Mouse (Mus musculus): ENCODE results near the gene Gba.

Gba gene

DNA sequence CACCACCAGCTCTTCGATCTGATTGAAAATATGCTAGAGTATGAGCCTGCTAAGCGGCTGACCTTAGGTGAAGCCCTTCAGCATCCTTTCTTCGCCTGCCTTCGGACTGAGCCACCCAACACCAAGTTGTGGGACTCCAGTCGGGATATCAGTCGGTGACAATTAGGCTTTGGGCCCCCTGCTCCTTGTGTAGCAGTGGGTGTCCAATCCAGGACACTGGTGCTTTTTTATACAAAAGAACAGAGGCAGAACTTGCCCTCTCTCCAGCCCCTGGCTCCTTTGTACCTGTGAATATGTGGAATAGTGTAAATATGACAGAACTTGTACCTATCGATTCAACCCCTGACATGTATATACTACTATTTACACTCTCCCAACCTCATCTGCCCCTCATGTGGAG, 26.3 kb upstream of the Gba start:
- Histone ChIP-seq H3K36me3 (ENCODE audit: control insufficient read depth, insufficient read depth, low read length, poor library complexity, severe bottlenecking) (peaks cover 27% of the 10 kb centered on the region), H3K27me3 (ENCODE audit: control insufficient read depth, insufficient read depth, low read length, poor library complexity, severe bottlenecking) (no peaks in the 10 kb centered on the region)
- DNase-seq (ENCODE audit: low read depth, low spot score): no peak

DNA sequence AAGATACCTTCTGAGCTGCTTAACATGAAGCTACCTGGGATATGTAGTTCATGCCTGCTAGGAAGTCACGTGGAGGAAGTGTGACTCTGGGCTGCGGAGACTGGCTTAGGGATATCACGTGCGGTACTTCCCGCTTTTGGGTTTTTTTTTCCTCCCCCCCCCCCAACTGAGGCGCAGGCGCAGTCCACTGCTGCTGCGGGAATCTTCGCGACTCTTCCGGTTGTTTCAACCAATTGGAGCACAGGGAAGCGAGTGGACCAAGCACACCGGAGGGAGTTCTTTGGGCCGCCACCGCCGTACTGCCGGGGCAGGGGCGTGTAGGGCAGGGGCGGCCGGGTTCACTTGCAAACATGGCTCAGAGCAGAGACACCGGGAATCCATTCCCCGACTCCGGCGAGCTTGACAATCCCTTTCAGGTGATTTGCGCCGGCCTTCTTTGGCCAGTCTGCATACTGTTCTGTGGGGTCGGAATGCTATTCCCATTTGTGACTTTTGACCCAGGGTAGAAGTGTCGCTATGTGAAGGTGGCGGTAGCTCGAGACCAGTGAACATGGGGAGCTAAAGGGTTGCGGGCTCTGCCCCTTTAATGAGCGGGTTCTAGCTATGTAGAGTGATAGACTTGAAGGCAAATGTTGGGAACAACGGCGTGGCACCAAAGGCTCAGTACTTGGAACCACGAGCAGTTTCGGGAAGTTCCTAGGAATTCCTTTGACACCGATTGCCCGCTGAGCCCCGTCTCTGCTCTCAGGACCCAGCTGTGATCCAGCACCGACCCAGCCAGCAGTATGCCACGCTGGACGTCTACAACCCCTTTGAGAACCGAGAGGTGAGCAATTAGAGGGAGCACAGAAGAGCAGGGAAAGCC, 25.3 kb upstream of the Gba start, which contains the start of gene Scamp3:
Gene Scamp3 (plus strand): TSS at position 232 of the 865 bp plus-strand sequence.
- peaks cover 27% of the 10 kb centered on the region for H3K36me3 ChIP-seq (ENCODE audit: control insufficient read depth, insufficient read depth, low read length, poor library complexity, severe bottlenecking)
- DNase-seq (ENCODE audit: low read depth, low spot score): peak; percentile 97
- no peaks in the 10 kb centered on the region for H3K27me3 ChIP-seq (ENCODE audit: control insufficient read depth, insufficient read depth, low read length, poor library complexity, severe bottlenecking)

DNA sequence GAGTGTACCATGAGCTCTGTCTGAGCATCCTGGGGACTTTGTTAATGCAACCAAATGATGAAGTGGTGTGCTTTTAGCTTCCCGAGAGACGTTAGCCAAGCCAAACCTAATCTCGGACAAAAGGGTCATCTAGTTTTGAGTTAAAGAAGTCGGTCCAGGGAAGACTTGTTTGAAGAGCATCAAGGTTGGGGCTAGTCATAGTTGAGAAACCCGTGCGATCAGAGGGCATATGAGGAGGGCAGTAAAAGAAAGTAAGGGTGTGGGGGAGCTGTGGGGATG, 24.7 kb upstream of the Gba start:
- Histone ChIP-seq H3K27me3 (ENCODE audit: control insufficient read depth, insufficient read depth, low read length, poor library complexity, severe bottlenecking) (no peaks in the 10 kb centered on the region), H3K36me3 (ENCODE audit: control insufficient read depth, insufficient read depth, low read length, poor library complexity, severe bottlenecking) (peaks cover 24% of the 10 kb centered on the region)
- DNase-seq (ENCODE audit: low read depth, low spot score): no peak

DNA sequence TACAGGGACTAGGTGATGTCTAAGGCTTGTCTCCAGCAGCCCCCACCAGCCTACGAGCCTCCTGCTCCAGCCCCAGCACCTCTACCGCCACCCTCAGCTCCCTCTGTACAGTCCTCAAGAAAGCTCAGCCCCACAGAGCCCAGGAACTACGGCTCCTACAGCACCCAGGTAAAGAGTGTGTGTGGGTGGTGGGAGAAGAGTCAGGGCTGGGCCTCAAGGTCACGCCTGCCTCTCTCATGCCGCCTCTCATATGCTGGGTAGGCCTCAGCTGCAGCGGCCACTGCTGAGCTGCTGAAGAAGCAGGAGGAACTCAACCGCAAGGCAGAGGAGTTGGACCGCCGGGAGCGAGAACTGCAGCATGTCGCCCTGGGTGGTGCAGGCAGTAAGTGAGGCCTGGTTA, 23.7 kb upstream of the Gba start:
- DNase-seq (ENCODE audit: low read depth, low spot score): no peak
- H3K27me3 ChIP-seq (ENCODE audit: control insufficient read depth, insufficient read depth, low read length, poor library complexity, severe bottlenecking): no peaks in the 10 kb centered on the region
- H3K36me3 ChIP-seq (ENCODE audit: control insufficient read depth, insufficient read depth, low read length, poor library complexity, severe bottlenecking): peaks cover 19% of the 10 kb centered on the region; the same call in 1 of the 2 replicates

DNA sequence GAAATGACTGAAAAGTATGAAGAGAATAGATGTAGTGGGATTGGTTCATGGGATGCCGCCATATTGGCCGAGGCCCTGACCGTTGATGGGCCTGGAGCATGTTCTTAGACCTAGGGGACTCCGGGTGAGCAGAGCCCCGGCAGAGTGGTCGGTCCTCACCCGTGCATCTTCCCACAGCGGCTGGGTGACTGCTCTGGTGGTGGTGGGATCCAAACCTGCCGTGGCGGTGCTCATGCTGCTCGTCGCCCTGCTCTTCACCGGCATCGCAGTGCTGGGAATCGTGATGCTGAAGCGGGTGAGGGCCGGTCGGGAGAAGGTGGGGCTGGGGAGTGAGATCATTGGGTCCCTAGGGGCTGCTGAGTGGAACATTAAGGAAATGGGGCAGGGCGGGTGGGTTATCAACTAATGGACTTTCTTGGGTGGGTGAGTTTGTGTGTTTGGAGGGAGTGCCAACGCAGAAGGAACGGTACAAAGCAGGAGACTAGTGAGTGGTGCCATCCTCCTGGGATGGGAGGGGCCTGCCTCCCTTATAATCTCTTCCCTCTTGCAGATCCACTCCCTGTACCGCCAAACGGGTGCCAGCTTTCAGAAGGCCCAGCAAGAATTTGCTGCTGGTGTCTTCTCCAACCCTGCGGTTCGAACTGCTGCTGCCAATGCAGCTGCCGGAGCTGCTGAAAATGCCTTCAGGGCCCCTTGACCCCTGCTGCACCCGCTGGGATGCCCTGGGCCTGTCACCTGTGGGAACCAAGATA, 20.8 kb upstream of the Gba start:
- Histone ChIP-seq H3K36me3 (ENCODE audit: control insufficient read depth, insufficient read depth, low read length, poor library complexity, severe bottlenecking) (peaks cover 7% of the 10 kb centered on the region; the same call in 1 of the 2 replicates), H3K27me3 (ENCODE audit: control insufficient read depth, insufficient read depth, low read length, poor library complexity, severe bottlenecking) (no peaks in the 10 kb centered on the region)
- DNase-seq (ENCODE audit: low read depth, low spot score): no peak

DNA sequence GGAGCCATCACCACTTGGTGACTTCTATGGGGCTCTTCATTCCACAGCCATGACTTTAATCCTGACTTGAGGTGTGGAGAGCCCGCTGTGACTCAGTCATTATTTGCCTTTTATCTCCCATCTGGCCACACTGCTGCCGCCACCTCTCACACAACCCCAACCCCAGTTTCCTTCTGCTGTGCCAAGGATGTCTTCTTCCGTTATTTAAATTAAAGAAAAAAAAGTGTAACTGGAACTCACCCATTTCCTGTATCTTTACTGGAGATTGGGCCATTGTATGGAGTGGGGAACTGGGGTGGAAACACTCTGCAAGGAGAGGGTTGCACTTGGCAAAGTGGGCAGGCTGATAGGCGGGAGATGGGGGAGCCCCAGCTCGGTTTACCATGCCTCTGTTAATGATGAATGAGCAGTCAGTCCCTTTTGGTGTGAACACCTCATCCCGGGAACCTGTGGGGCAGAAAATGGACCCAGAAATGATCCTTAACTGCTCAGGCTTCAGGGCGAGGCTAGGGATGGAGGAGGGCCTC, 20.1 kb upstream of the Gba start:
- DNase-seq (ENCODE audit: low read depth, low spot score): no peak
- H3K27me3 ChIP-seq (ENCODE audit: control insufficient read depth, insufficient read depth, low read length, poor library complexity, severe bottlenecking): no peaks in the 10 kb centered on the region
- peaks cover 7% of the 10 kb centered on the region; the same call in 1 of the 2 replicates for H3K36me3 ChIP-seq (ENCODE audit: control insufficient read depth, insufficient read depth, low read length, poor library complexity, severe bottlenecking)

DNA sequence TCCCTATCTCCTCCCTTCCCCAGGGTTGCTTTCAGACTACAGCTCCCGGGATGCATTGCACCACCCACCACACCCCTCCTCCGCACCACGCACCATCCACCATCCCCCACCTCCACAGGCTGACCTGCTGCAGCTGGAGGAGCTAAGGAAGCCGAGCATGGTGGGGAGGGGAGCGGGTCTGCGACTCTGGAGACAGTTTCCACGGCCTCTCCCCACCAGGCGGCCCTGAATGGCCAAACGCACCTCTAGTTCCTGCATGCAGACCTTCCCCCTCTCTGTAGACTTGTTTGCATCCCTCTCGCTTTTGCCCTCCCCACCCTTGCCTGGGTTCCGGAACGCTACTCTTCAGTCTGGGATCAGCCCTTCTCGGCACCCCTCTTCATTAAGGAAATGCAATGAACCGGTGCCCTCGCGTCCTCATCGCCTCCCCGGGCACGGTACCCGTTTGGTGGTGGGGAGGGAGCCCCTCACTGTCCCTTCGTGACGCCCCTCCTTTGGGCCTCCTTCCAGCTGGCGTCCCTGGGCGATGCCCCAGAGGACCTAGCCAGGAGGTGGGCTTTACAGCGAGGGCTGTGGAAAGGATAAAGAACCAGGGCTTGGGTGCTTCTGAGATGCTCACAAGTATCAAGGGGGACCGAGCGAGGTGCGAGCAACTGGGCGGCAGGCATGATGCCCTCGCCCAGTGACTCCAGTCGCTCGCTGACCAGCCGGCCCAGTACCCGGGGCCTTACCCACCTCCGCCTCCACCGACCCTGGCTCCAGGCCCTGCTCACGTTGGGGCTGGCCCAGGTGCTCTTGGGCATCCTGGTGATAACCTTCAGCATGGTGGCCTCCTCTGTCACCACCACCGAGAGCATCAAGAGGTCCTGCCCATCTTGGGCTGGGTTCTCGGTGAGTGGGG, 19.4 kb upstream of the Gba start, which contains the start of gene Fam189b:
Gene Fam189b (plus strand): TSS at position 86 of the 901 bp plus-strand sequence.
- H3K27me3 ChIP-seq (ENCODE audit: control insufficient read depth, insufficient read depth, low read length, poor library complexity, severe bottlenecking): no peaks in the 10 kb centered on the region
- no peak for DNase-seq (ENCODE audit: low read depth, low spot score)
- peaks cover 7% of the 10 kb centered on the region; the same call in 1 of the 2 replicates for H3K36me3 ChIP-seq (ENCODE audit: control insufficient read depth, insufficient read depth, low read length, poor library complexity, severe bottlenecking)

DNA sequence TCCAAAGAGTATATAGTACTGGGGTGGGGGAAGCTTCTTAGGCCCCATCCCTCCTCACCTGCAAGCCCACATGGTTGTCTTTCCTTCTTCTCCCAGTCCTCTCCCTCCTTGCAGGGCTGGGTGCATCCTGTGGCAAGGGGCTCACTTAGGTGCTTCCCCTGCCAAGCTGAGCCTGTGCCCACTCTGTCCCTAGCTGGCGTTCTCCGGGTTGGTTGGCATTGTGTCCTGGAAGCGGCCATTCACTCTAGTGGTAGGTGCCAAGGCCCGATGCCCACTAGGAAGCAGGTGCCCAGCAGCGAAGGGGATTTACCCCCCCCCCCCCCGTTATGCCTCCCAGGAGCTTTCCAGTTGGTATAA, 18.8 kb upstream of the Gba start:
- no peaks in the 10 kb centered on the region for H3K27me3 ChIP-seq (ENCODE audit: control insufficient read depth, insufficient read depth, low read length, poor library complexity, severe bottlenecking)
- peaks cover 6% of the 10 kb centered on the region; the same call in 1 of the 2 replicates for H3K36me3 ChIP-seq (ENCODE audit: control insufficient read depth, insufficient read depth, low read length, poor library complexity, severe bottlenecking)
- no peak for DNase-seq (ENCODE audit: low read depth, low spot score)

DNA sequence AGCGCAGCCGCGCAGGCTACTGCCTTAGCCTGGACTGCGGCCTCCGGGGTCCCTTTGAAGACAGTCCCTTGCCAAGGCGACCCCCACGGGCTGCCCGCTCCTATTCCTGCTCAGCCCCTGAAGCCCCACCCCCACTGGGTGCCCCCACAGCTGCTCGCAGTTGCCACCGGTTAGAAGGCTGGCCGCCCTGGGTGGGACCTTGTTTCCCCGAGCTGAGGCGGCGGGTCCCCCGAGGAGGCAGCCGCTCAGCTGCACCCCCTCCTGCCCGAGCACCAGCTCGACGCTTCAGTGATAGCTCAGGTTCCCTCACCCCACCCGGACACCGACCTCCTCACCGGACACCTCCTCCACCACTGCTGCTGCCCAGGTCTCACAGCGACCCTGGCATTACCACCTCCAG, 15.5 kb upstream of the Gba start:
- Histone ChIP-seq H3K27me3 (ENCODE audit: control insufficient read depth, insufficient read depth, low read length, poor library complexity, severe bottlenecking) (no peaks in the 10 kb centered on the region), H3K36me3 (ENCODE audit: control insufficient read depth, insufficient read depth, low read length, poor library complexity, severe bottlenecking) (no peaks in the 10 kb centered on the region)
- DNase-seq (ENCODE audit: low read depth, low spot score): peak; percentile 32

DNA sequence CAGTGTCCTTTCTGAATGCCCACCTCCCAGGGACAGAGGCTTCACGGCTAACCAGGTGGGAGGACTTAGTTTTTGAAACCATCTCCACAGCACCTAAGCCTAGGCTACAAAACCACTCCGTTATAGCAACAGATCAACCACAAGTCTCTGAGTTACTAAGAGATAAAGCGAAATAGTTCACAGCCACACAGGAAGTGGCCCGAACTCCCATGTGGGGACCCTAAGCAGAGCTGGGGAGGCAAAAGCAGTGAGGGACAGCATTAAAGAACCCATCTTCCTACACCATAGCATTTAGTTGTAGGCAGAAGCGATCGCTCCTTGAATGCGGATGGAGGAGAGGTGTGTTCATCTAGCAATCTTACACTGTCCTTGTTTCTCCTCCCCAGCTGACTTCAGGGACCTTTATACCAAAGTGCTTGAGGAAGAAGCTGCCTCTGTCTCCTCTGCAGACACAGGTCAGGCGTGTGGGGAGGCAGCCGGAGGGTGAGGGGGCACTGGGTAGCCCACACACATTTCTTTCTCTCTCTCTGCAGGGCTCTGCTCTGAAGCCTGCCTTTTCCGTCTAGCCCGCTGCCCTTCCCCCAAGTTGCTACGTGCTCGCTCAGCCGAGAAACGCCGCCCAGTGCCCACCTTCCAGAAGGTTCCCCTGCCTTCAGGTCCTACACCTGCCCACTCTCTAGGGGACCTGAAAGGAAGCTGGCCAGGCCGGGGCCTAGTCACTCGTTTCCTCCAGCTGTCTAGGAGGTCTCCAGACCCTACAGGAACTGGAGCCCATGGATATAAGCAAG, 14.8 kb upstream of the Gba start:
- H3K27me3 ChIP-seq (ENCODE audit: control insufficient read depth, insufficient read depth, low read length, poor library complexity, severe bottlenecking): no peaks in the 10 kb centered on the region
- DNase-seq (ENCODE audit: low read depth, low spot score): peak; percentile 52
- H3K36me3 ChIP-seq (ENCODE audit: control insufficient read depth, insufficient read depth, low read length, poor library complexity, severe bottlenecking): no peaks in the 10 kb centered on the region

DNA sequence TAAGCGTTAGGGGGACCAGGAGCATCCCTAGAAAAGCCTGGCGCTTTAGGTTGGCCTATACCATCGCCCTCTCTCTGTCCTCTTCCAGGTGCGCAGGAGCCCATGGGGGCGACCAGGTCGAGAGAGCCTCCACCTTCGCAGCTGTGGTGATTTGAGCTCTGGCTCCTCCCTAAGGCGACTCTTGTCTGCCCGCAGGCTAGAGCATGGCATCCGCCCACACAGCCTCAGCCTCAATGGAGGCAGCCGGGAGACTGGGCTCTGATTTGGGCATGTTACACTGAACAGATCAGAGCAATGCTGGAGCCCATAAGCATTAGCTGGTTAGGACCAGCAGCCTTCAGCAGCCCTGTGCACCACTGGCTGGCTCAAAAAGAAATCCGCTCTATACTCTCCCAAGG, 14.3 kb upstream of the Gba start:
- no peaks in the 10 kb centered on the region for H3K36me3 ChIP-seq (ENCODE audit: control insufficient read depth, insufficient read depth, low read length, poor library complexity, severe bottlenecking)
- H3K27me3 ChIP-seq (ENCODE audit: control insufficient read depth, insufficient read depth, low read length, poor library complexity, severe bottlenecking): no peaks in the 10 kb centered on the region
- DNase-seq (ENCODE audit: low read depth, low spot score): peak; percentile 37

DNA sequence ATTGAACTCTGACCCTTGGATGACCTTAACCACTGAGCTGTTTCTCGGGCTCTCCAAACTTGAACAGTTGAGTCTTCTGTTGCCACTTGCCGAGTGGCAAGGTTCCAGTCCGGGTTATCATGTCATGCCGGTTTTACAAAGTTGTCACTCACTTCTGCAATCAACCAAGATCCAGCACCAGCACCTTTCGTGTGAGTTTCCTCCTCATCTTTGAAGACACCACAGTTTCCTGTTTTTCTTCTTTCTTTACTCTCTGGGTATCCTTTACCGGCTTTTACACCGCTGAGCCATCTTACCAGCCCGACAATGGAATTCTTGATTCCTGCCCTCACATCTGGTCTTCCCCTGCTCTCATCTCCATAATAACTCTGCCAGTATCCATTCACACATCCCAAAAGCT, 12.3 kb upstream of the Gba start:
- H3K36me3 ChIP-seq (ENCODE audit: control insufficient read depth, insufficient read depth, low read length, poor library complexity, severe bottlenecking): no peaks in the 10 kb centered on the region
- H3K27me3 ChIP-seq (ENCODE audit: control insufficient read depth, insufficient read depth, low read length, poor library complexity, severe bottlenecking): no peaks in the 10 kb centered on the region
- DNase-seq (ENCODE audit: low read depth, low spot score): peak; percentile 52

DNA sequence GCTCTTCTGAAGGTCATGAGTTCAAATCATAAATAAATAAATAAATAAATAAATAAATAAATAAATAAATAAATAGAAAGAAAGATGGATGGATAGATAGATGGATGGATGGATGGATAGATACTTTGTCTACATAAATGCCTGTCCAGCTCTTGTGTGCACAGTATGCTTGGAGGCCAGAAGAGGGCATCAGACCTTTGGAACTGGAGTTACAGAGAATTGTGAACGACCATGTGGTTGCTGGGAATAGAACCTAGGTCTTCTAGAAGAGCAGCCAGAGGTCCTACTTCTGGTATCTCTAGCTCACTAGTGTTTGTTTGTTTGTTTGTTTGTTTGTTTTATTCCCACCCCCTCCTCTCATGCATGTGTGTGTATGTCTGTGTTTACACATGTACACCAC, 9.4 kb upstream of the Gba start:
- H3K27me3 ChIP-seq (ENCODE audit: control insufficient read depth, insufficient read depth, low read length, poor library complexity, severe bottlenecking): no peaks in the 10 kb centered on the region
- no peak for DNase-seq (ENCODE audit: low read depth, low spot score)
- no peaks in the 10 kb centered on the region for H3K36me3 ChIP-seq (ENCODE audit: control insufficient read depth, insufficient read depth, low read length, poor library complexity, severe bottlenecking)

DNA sequence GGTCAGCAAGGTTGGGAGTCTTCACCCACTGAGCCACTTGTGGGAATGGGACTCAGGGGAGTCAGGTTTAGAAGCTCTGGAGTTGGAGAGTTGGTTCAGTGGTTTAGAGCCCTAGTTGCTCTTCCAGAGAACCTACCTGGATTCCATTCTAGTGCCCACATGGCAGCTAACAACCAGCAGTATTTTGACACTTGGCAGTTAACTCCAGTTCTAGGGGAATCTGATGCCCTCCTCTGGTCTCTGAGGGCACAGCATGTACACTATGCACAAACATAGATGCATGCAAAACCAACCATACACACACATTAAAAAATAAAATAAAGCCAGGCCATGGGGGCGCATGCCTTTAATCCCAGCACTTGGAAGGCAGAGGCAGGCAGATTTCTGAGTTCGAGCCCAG, 8.9 kb upstream of the Gba start:
- Histone ChIP-seq H3K27me3 (ENCODE audit: control insufficient read depth, insufficient read depth, low read length, poor library complexity, severe bottlenecking) (no peaks in the 10 kb centered on the region), H3K36me3 (ENCODE audit: control insufficient read depth, insufficient read depth, low read length, poor library complexity, severe bottlenecking) (no peaks in the 10 kb centered on the region)
- DNase-seq (ENCODE audit: low read depth, low spot score): peak; percentile 69

All from splenic B cell, adult 2 months (primary cell).